Mouse (Mus musculus): ENCODE measurements around the gene Hrct1. TPM values are rescaled to one million over a fixed set of nuclear protein-coding genes. Genes with fewer than 3 reads are reported as not detected.

The Hrct1 gene
- polyA plus RNA-seq, 1 experiment from 2014 or later, result 0.25 TPM

- no peaks in the 10 kb centered on the region for H3K4me1 ChIP-seq (ENCODE audit: control insufficient read depth, insufficient read depth, low read length)
- H3K4me3 ChIP-seq (ENCODE audit: low read depth, low read length), result no peak within 1 kb of the TSS
- H3K9ac ChIP-seq (ENCODE audit: low read length), result no peak within 1 kb of the TSS
- DNase-seq (ENCODE audit: low spot score, missing footprints), result peak; percentile 4
- H3K4me2 ChIP-seq, result no peak within 1 kb of the TSS
- 94% methylated on average over 6 of the region's 6 CpGs for WGBS
- ATAC-seq (ENCODE audit: low FRiP score), result no peak
- no peaks in the 10 kb centered on the region for H3K9me3 ChIP-seq (ENCODE audit: control insufficient read depth, low read length)
- no peak within 1 kb of the TSS for H3K27ac ChIP-seq (ENCODE audit: low read depth, low read length)
- H3K27me3 ChIP-seq (ENCODE audit: control insufficient read depth, insufficient read depth, low read length), result no peaks in the 10 kb centered on the region
- no peaks in the 10 kb centered on the region for H3K36me3 ChIP-seq (ENCODE audit: control insufficient read depth, insufficient read depth, low read length)
These were observed 26.3 kb upstream of the Hrct1 start, which contains the start of gene Olfr70 for GRCm38 (mm10) chr4:43700707-43701106. TSS of gene Olfr70 (minus strand) at chr4:43700807.

GRCm38 (mm10) chr4:43703439-43703838, 23.5 kb upstream of the Hrct1 start:
- H3K4me3 ChIP-seq (ENCODE audit: low read depth, low read length), result no peak overlapping the region
- no peak overlapping the region for H3K4me2 ChIP-seq
- H3K9me3 ChIP-seq (ENCODE audit: control insufficient read depth, low read length), result no peaks in the 10 kb centered on the region
- 70% methylated on average over 6 of the region's 6 CpGs for WGBS
- ATAC-seq (ENCODE audit: low FRiP score) (no peak), DNase-seq (ENCODE audit: low spot score, missing footprints) (peak; percentile 60)
- no peaks in the 10 kb centered on the region for H3K36me3 ChIP-seq (ENCODE audit: control insufficient read depth, insufficient read depth, low read length)
- no peak overlapping the region for H3K27ac ChIP-seq (ENCODE audit: low read depth, low read length)
- H3K27me3 ChIP-seq (ENCODE audit: control insufficient read depth, insufficient read depth, low read length), result no peaks in the 10 kb centered on the region
- no peaks in the 10 kb centered on the region for H3K4me1 ChIP-seq (ENCODE audit: control insufficient read depth, insufficient read depth, low read length)
- no peak overlapping the region for H3K9ac ChIP-seq (ENCODE audit: low read length)

- WGBS, result 82% methylated on average over 8 of the region's 8 CpGs
- Histone ChIP-seq H3K9ac (ENCODE audit: low read length) (no peak overlapping the region), H3K9me3 (ENCODE audit: control insufficient read depth, low read length) (no peaks in the 10 kb centered on the region), H3K27me3 (ENCODE audit: control insufficient read depth, insufficient read depth, low read length) (no peaks in the 10 kb centered on the region), H3K4me3 (ENCODE audit: low read depth, low read length) (no peak overlapping the region), H3K36me3 (ENCODE audit: control insufficient read depth, insufficient read depth, low read length) (no peaks in the 10 kb centered on the region), H3K4me2 (no peak overlapping the region), H3K4me1 (ENCODE audit: control insufficient read depth, insufficient read depth, low read length) (no peaks in the 10 kb centered on the region), H3K27ac (ENCODE audit: low read depth, low read length) (no peak overlapping the region)
- DNase-seq (ENCODE audit: low spot score, missing footprints) (no peak), ATAC-seq (ENCODE audit: low FRiP score) (no peak)
These were observed 23.1 kb upstream of the Hrct1 start for GRCm38 (mm10) chr4:43703851-43704250.

GRCm38 (mm10) chr4:43705991-43706390, 21.0 kb upstream of the Hrct1 start:
- Histone ChIP-seq H3K9me3 (ENCODE audit: control insufficient read depth, low read length) (no peaks in the 10 kb centered on the region), H3K4me2 (no peak overlapping the region), H3K4me1 (ENCODE audit: control insufficient read depth, insufficient read depth, low read length) (no peaks in the 10 kb centered on the region), H3K4me3 (ENCODE audit: low read depth, low read length) (no peak overlapping the region), H3K9ac (ENCODE audit: low read length) (no peak overlapping the region), H3K36me3 (ENCODE audit: control insufficient read depth, insufficient read depth, low read length) (no peaks in the 10 kb centered on the region), H3K27me3 (ENCODE audit: control insufficient read depth, insufficient read depth, low read length) (no peaks in the 10 kb centered on the region), H3K27ac (ENCODE audit: low read depth, low read length) (no peak overlapping the region)
- DNase-seq (ENCODE audit: low spot score, missing footprints), result peak; percentile 56
- ATAC-seq (ENCODE audit: low FRiP score), result no peak
- WGBS, result 89% methylated on average over 13 of the region's 13 CpGs

GRCm38 (mm10) chr4:43709869-43710268, 17.1 kb upstream of the Hrct1 start, which contains the start of gene Olfr71:
TSS of gene Olfr71 (minus strand) at chr4:43710255.
- Histone ChIP-seq H3K27me3 (ENCODE audit: control insufficient read depth, insufficient read depth, low read length) (no peaks in the 10 kb centered on the region), H3K4me1 (ENCODE audit: control insufficient read depth, insufficient read depth, low read length) (no peaks in the 10 kb centered on the region), H3K27ac (ENCODE audit: low read depth, low read length) (no peak within 1 kb of the TSS), H3K9me3 (ENCODE audit: control insufficient read depth, low read length) (no peaks in the 10 kb centered on the region), H3K4me3 (ENCODE audit: low read depth, low read length) (no peak within 1 kb of the TSS), H3K36me3 (ENCODE audit: control insufficient read depth, insufficient read depth, low read length) (no peaks in the 10 kb centered on the region), H3K4me2 (no peak within 1 kb of the TSS), H3K9ac (ENCODE audit: low read length) (no peak within 1 kb of the TSS)
- WGBS, result 81% methylated on average over 6 of the region's 6 CpGs
- peak; percentile 65 for DNase-seq (ENCODE audit: low spot score, missing footprints)
- ATAC-seq (ENCODE audit: low FRiP score), result no peak

GRCm38 (mm10) chr4:43711821-43712220, 15.2 kb upstream of the Hrct1 start:
- Histone ChIP-seq H3K4me1 (ENCODE audit: control insufficient read depth, insufficient read depth, low read length) (no peaks in the 10 kb centered on the region), H3K9ac (ENCODE audit: low read length) (no peak overlapping the region), H3K4me3 (ENCODE audit: low read depth, low read length) (no peak overlapping the region), H3K27ac (ENCODE audit: low read depth, low read length) (no peak overlapping the region), H3K4me2 (no peak overlapping the region), H3K27me3 (ENCODE audit: control insufficient read depth, insufficient read depth, low read length) (no peaks in the 10 kb centered on the region), H3K9me3 (ENCODE audit: control insufficient read depth, low read length) (no peaks in the 10 kb centered on the region), H3K36me3 (ENCODE audit: control insufficient read depth, insufficient read depth, low read length) (no peaks in the 10 kb centered on the region)
- ATAC-seq (ENCODE audit: low FRiP score) (no peak), DNase-seq (ENCODE audit: low spot score, missing footprints) (peak; percentile 97)
- 2% methylated on average over 2 of the region's 2 CpGs for WGBS

GRCm38 (mm10) chr4:43713652-43714219, 13.3 kb upstream of the Hrct1 start:
- no peak overlapping the region for H3K9ac ChIP-seq (ENCODE audit: low read length)
- H3K4me3 ChIP-seq (ENCODE audit: low read depth, low read length), result no peak overlapping the region
- ATAC-seq (ENCODE audit: low FRiP score), result no peak
- no peaks in the 10 kb centered on the region for H3K4me1 ChIP-seq (ENCODE audit: control insufficient read depth, insufficient read depth, low read length)
- H3K36me3 ChIP-seq (ENCODE audit: control insufficient read depth, insufficient read depth, low read length), result no peaks in the 10 kb centered on the region
- no peak overlapping the region for H3K4me2 ChIP-seq
- H3K27ac ChIP-seq (ENCODE audit: low read depth, low read length), result no peak overlapping the region
- WGBS, result 45% methylated on average over 7 of the region's 7 CpGs
- H3K27me3 ChIP-seq (ENCODE audit: control insufficient read depth, insufficient read depth, low read length), result no peaks in the 10 kb centered on the region
- no peaks in the 10 kb centered on the region for H3K9me3 ChIP-seq (ENCODE audit: control insufficient read depth, low read length)
- DNase-seq (ENCODE audit: low spot score, missing footprints), result peak; percentile 6

- Histone ChIP-seq H3K4me3 (ENCODE audit: low read depth, low read length) (no peak overlapping the region), H3K36me3 (ENCODE audit: control insufficient read depth, insufficient read depth, low read length) (no peaks in the 10 kb centered on the region), H3K9me3 (ENCODE audit: control insufficient read depth, low read length) (no peaks in the 10 kb centered on the region), H3K9ac (ENCODE audit: low read length) (no peak overlapping the region), H3K4me1 (ENCODE audit: control insufficient read depth, insufficient read depth, low read length) (no peaks in the 10 kb centered on the region), H3K27me3 (ENCODE audit: control insufficient read depth, insufficient read depth, low read length) (no peaks in the 10 kb centered on the region), H3K27ac (ENCODE audit: low read depth, low read length) (no peak overlapping the region), H3K4me2 (no peak overlapping the region)
- WGBS, result 72% methylated on average over 14 of the region's 16 CpGs
- ATAC-seq (ENCODE audit: low FRiP score) (no peak), DNase-seq (ENCODE audit: low spot score, missing footprints) (peak; percentile 86)
These were observed 6.3 kb upstream of the Hrct1 start for GRCm38 (mm10) chr4:43720491-43721228.

GRCm38 (mm10) chr4:43722191-43722590, 4.8 kb upstream of the Hrct1 start:
- no peak overlapping the region for H3K4me3 ChIP-seq (ENCODE audit: low read depth, low read length)
- H3K27ac ChIP-seq (ENCODE audit: low read depth, low read length), result no peak overlapping the region
- H3K27me3 ChIP-seq (ENCODE audit: control insufficient read depth, insufficient read depth, low read length), result no peaks in the 10 kb centered on the region
- no peak for ATAC-seq (ENCODE audit: low FRiP score)
- H3K4me1 ChIP-seq (ENCODE audit: control insufficient read depth, insufficient read depth, low read length), result no peaks in the 10 kb centered on the region
- no peaks in the 10 kb centered on the region for H3K36me3 ChIP-seq (ENCODE audit: control insufficient read depth, insufficient read depth, low read length)
- H3K9me3 ChIP-seq (ENCODE audit: control insufficient read depth, low read length), result no peaks in the 10 kb centered on the region
- no peak for DNase-seq (ENCODE audit: low spot score, missing footprints)
- no peak overlapping the region for H3K9ac ChIP-seq (ENCODE audit: low read length)
- 87% methylated on average over 4 of the region's 4 CpGs for WGBS
- no peak overlapping the region for H3K4me2 ChIP-seq

Measured in midbrain, embryonic 11.5 days (tissue).